Mouse (Mus musculus) kidney, adult 2 months (tissue): ENCODE results near the gene Lgi2.

Experiments used
- CTCF ChIP-seq: fragments of 200-500 bp; conservative IDR thresholded peaks from 2 replicates; pipeline ENCODE4 v1.5.1; 2011; ENCODE audit warnings: low read depth, mild to moderate bottlenecking, control low read depth, low read length, moderate library complexity, mixed read lengths; ENCODE audit not compliant: insufficient read depth, insufficient read length
- POLR2A ChIP-seq: fragments of 200-500 bp; IDR thresholded peaks from one replicate; pipeline ENCODE4 v1.6.1; 2011; ENCODE audit warnings: low read depth, low read length, control low read depth

DNA sequence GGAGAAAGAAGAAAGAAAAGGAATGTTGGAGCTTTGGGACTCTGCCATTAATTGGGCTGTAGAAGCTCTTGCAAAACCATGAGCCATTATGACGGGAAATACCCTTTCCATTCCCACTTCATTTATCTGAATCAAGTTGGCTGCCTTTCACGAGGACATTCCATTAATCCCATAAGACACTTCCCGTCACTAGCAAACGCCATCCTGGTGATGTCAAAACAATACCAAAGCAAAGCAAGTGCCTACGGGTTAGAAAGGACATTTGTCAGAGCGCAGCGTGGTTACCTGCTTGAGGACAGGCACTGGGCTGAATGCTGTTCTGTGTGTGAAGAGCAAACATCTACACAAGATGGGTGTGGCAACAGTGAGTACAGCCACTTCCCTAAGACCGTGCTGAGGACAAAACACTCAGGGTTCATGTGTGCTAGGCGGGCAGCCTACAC, 21.1 kb upstream of the Lgi2 start:
- no peak for TF ChIP-seq CTCF
- TF ChIP-seq POLR2A = no peak
